Mouse (Mus musculus): ENCODE data around the gene Cdk2ap2. TPM values are rescaled to one million over a fixed set of nuclear protein-coding genes. Genes with fewer than 3 reads are reported as not detected.

Cdk2ap2 gene
- total RNA-seq (2023) = 100 to 1,000 TPM; 114 to 121 TPM

GRCm38 (mm10) chr19:4096642-4097440 is at the start of gene Cdk2ap2:
Gene Cdk2ap2, plus strand, starts transcription at chr19:4097182.

GRCm38 (mm10) chr19:4059069-4059740 is 37.8 kb upstream of the Cdk2ap2 start, which contains the start of gene Gstp3:
Gene Gstp3, minus strand, starts transcription at chr19:4059569.

GRCm38 (mm10) chr19:4081394-4081793 is 15.6 kb upstream of the Cdk2ap2 start, which contains the start of gene Cabp2:
Gene Cabp2, plus strand, starts transcription at chr19:4081578.

GRCm38 (mm10) chr19:4099837-4100717 is 3.1 kb downstream of the Cdk2ap2 start, which contains the start of gene Pitpnm1:
Gene Pitpnm1, plus strand, starts transcription at chr19:4099998.

GRCm38 (mm10) chr19:4125741-4126696 is 29.0 kb downstream of the Cdk2ap2 start, which contains the start of gene Aip:
Gene Aip, minus strand, starts transcription at chr19:4125858.

GRCm38 (mm10) chr19:4139446-4139845 is 42.5 kb downstream of the Cdk2ap2 start, which contains the start of gene Gpr152:
Gene Gpr152, plus strand, starts transcription at chr19:4139787.

GRCm38 (mm10) chr19:4143759-4144268 is 46.8 kb downstream of the Cdk2ap2 start, which contains the start of gene Cabp4:
Gene Cabp4, minus strand, starts transcription at chr19:4144033.

GRCm38 (mm10) chr19:4148491-4148806 is 51.5 kb downstream of the Cdk2ap2 start, which contains the start of gene Coro1b:
Gene Coro1b, plus strand, starts transcription at chr19:4148619.

Other genes with a start within 250 kb of the Cdk2ap2 start
- 10 to 100 TPM; 66.9 to 67.9 TPM for gene Chka, start 245.4 kb upstream of the Cdk2ap2 start, total RNA-seq (2023)
- gene Tcirg1, start 190.0 kb upstream of the Cdk2ap2 start, total RNA-seq (2023) = 100 to 1,000 TPM; 149 to 153 TPM
- 10 to 100 TPM; 91.9 to 93.5 TPM for gene Ndufs8, start 184.4 kb upstream of the Cdk2ap2 start, total RNA-seq (2023)
- gene Aldh3b1, start 167.4 kb upstream of the Cdk2ap2 start, total RNA-seq (2023) = 1 to 10 TPM; 7.3 to 8.9 TPM
- gene Unc93b1, start 162.0 kb upstream of the Cdk2ap2 start, total RNA-seq (2023) = 100 to 1,000 TPM; 597 to 689 TPM
- gene Aldh3b3, start 138.5 kb upstream of the Cdk2ap2 start, total RNA-seq (2023) = under 1 TPM in 1 of 2 experiments, not detected in 1; 0.20 TPM
- gene Aldh3b2, start 124.9 kb upstream of the Cdk2ap2 start, total RNA-seq (2023) = under 1 TPM in 1 of 2 experiments, not detected in 1; 0.84 TPM
- gene Acy3, start 110.6 kb upstream of the Cdk2ap2 start, total RNA-seq (2023) = not detected
- not detected for gene Tbx10, start 104.4 kb upstream of the Cdk2ap2 start, total RNA-seq (2023)
- 10 to 100 TPM; 24.9 to 29.1 TPM for gene Nudt8, start 96.6 kb upstream of the Cdk2ap2 start, total RNA-seq (2023)
- gene Gm49405, start 96.6 kb upstream of the Cdk2ap2 start, total RNA-seq (2023) = 1 to 10 TPM; 5.3 to 6.7 TPM
- 10 to 100 TPM; 11.0 to 13.3 TPM for gene Doc2g, start 93.9 kb upstream of the Cdk2ap2 start, total RNA-seq (2023)
- gene Ndufv1, start 84.4 kb upstream of the Cdk2ap2 start, total RNA-seq (2023) = 10 to 100 TPM; 80.9 to 93.3 TPM
- gene Gstp1, start 59.2 kb upstream of the Cdk2ap2 start, total RNA-seq (2023) = 100 to 1,000 TPM; 131 to 150 TPM
- 10 to 100 TPM; 11.4 to 26.4 TPM for gene Gstp2, start 51.2 kb upstream of the Cdk2ap2 start, total RNA-seq (2023)
- not detected for gene Gstp3, start 37.6 kb upstream of the Cdk2ap2 start, total RNA-seq (2023)
- not detected for gene Cabp2, start 15.6 kb upstream of the Cdk2ap2 start, total RNA-seq (2023)
- gene Pitpnm1, start 2.8 kb downstream of the Cdk2ap2 start, total RNA-seq (2023) = 100 to 1,000 TPM; 227 to 233 TPM
- gene Aip, start 28.7 kb downstream of the Cdk2ap2 start, total RNA-seq (2023) = 100 to 1,000 TPM; 101 to 110 TPM
- 1 to 10 TPM in 1 of 2 experiments, under 1 TPM in 1; 0.93 to 1.0 TPM for gene Gpr152, start 42.6 kb downstream of the Cdk2ap2 start, total RNA-seq (2023)
- 1 to 10 TPM; 1.6 to 2.2 TPM for gene Cabp4, start 46.9 kb downstream of the Cdk2ap2 start, total RNA-seq (2023)
- 100 to 1,000 TPM; 148 to 156 TPM for gene Coro1b, start 51.4 kb downstream of the Cdk2ap2 start, total RNA-seq (2023)
- 100 to 1,000 TPM; 391 to 415 TPM for gene Ptprcap, start 56.4 kb downstream of the Cdk2ap2 start, total RNA-seq (2023)
- gene Rps6kb2, start 66.2 kb downstream of the Cdk2ap2 start, total RNA-seq (2023) = 10 to 100 TPM; 47.4 to 56.4 TPM
- gene Carns1, start 78.3 kb downstream of the Cdk2ap2 start, total RNA-seq (2023) = 100 to 1,000 TPM in 1 of 2 experiments, 10 to 100 TPM in 1; 89.2 to 117 TPM
- gene Tbc1d10c, start 94.1 kb downstream of the Cdk2ap2 start, total RNA-seq (2023) = 100 to 1,000 TPM; 315 to 328 TPM
- gene Ppp1ca, start 94.9 kb downstream of the Cdk2ap2 start, total RNA-seq (2023) = 100 to 1,000 TPM; 431 to 450 TPM
- gene Rad9a, start 104.5 kb downstream of the Cdk2ap2 start, total RNA-seq (2023) = 10 to 100 TPM; 65.9 to 73.4 TPM
- 100 to 1,000 TPM; 161 to 176 TPM for gene Clcf1, start 117.1 kb downstream of the Cdk2ap2 start, total RNA-seq (2023)
- not detected for gene AC109138.7, start 117.2 kb downstream of the Cdk2ap2 start, total RNA-seq (2023)
- 100 to 1,000 TPM; 198 to 208 TPM for gene Pold4, start 134.7 kb downstream of the Cdk2ap2 start, total RNA-seq (2023)
- 10 to 100 TPM; 32.2 to 32.4 TPM for gene Ssh3, start 172.0 kb downstream of the Cdk2ap2 start, total RNA-seq (2023)
- 10 to 100 TPM; 28.2 to 32.6 TPM for gene Ankrd13d, start 186.0 kb downstream of the Cdk2ap2 start, total RNA-seq (2023)
- 100 to 1,000 TPM; 584 to 625 TPM for gene Grk2, start 209.0 kb downstream of the Cdk2ap2 start, total RNA-seq (2023)